ENCODE assay signal across 18 mouse cellular contexts in genomic region chr10:117203558-117203981, GRCm38 (mm10). TPM values are rescaled to one million over a fixed set of nuclear protein-coding genes. Genes with fewer than 3 reads are reported as not detected.
DNase-seq lines count a peak whose midpoint lies in the region; ATAC-seq lines count a peak whose summit lies in the region.
"Had no signal": no experiment of that assay in that cellular context is flagged by ENCODE, and none has a peak within 500 bp of the region (broad histone marks: within the 10 kb centered on the region; RNA-seq: fewer than 3 reads in every experiment).

No protein-coding gene starts in this region.

- no peaks in the 10 kb centered on the region for H3K4me1 ChIP-seq in hindbrain, embryonic 11.5 days (replicated peaks; ENCODE audit: control insufficient read depth, insufficient read depth, low read length)
- no peaks in the 10 kb centered on the region for H3K4me1 ChIP-seq in hindbrain, embryonic 16.5 days (ENCODE audit: control insufficient read depth, insufficient read depth, low read depth, low read length)
- peaks cover 13% of the 10 kb centered on the region; the same call in 1 of the 2 replicates for H3K4me1 ChIP-seq in intestine, embryonic 15.5 days (replicated peaks)
- H3K4me1 ChIP-seq in kidney, embryonic 14.5 days (ENCODE audit: control insufficient read depth, insufficient read depth, low read length) = no peaks in the 10 kb centered on the region; the same call in 1 of the 2 replicates

- H3K4me3 ChIP-seq in hindbrain, embryonic 11.5 days (ENCODE audit: low read depth, low read length) = no peak overlapping the region
- no peak overlapping the region for H3K4me3 ChIP-seq in hindbrain, embryonic 16.5 days (ENCODE audit: low read length)
- no peak overlapping the region for H3K4me3 ChIP-seq in intestine, embryonic 15.5 days (replicated peaks)
- H3K4me3 ChIP-seq in kidney, embryonic 14.5 days (ENCODE audit: low read length) = no peak overlapping the region
- H3K4me3 ChIP-seq: kidney, embryonic 15.5 days; liver, embryonic 13.5 days had no signal

- no peaks in the 10 kb centered on the region for H3K27me3 ChIP-seq in hindbrain, embryonic 11.5 days (ENCODE audit: control insufficient read depth, insufficient read depth, low read length)
- no peaks in the 10 kb centered on the region for H3K27me3 ChIP-seq in hindbrain, embryonic 16.5 days (replicated peaks; ENCODE audit: control insufficient read depth, insufficient read depth, low read length)
- no peaks in the 10 kb centered on the region for H3K27me3 ChIP-seq in intestine, embryonic 15.5 days (replicated peaks)
- no peaks in the 10 kb centered on the region for H3K27me3 ChIP-seq in kidney, embryonic 14.5 days (ENCODE audit: control insufficient read depth, insufficient read depth, low read length)
- H3K27me3 ChIP-seq: kidney, embryonic 15.5 days had no signal

- peak; percentile 6 for DNase-seq in hindbrain, embryonic 11.5 days (ENCODE audit: low spot score)
- DNase-seq in A20 (ENCODE audit: low read depth, low spot score) = peak; percentile 69
- DNase-seq in thymus, postnatal 4 days = no peak
- no peak for DNase-seq in layer of hippocampus, adult 11-12 months (ENCODE audit: low spot score)
- DNase-seq: adrenal gland, adult 8-10 months; cerebellum, adult 18-20 months; liver, embryonic 13.5 days; spleen, adult 18-20 months; thymus, adult 2 months had no signal

- WGBS in hindbrain, embryonic 11.5 days = 77% methylated on average over 2 of the region's 2 CpGs
- WGBS in hindbrain, embryonic 16.5 days = 80% methylated on average over 2 of the region's 2 CpGs
- 72% methylated on average over 2 of the region's 2 CpGs for WGBS in intestine, embryonic 15.5 days
- 71% methylated on average over 2 of the region's 2 CpGs for WGBS in kidney, embryonic 14.5 days

- H3K4me2 ChIP-seq in hindbrain, embryonic 11.5 days (replicated peaks; ENCODE audit: low read depth, low read length) = no peak overlapping the region
- H3K4me2 ChIP-seq in hindbrain, embryonic 16.5 days (ENCODE audit: low read length) = no peak overlapping the region
- H3K4me2 ChIP-seq in intestine, embryonic 15.5 days (replicated peaks) = peak overlapping the region; percentile 18; the same call in 1 of the 2 replicates
- no peak overlapping the region for H3K4me2 ChIP-seq in kidney, embryonic 14.5 days (replicated peaks; ENCODE audit: low read depth, low read length)
- H3K4me2 ChIP-seq: kidney, embryonic 15.5 days; liver, embryonic 13.5 days had no signal

- H3K27ac ChIP-seq in hindbrain, embryonic 11.5 days (ENCODE audit: low read depth, low read length) = no peak overlapping the region
- no peak overlapping the region for H3K27ac ChIP-seq in hindbrain, embryonic 16.5 days (ENCODE audit: low read depth, low read length)
- H3K27ac ChIP-seq in intestine, embryonic 15.5 days = peak overlapping the region; percentile 20; the same call in 1 of the 2 replicates
- H3K27ac ChIP-seq in kidney, embryonic 14.5 days (ENCODE audit: low read depth, low read length) = no peak overlapping the region
- H3K27ac ChIP-seq: kidney, embryonic 15.5 days; liver, embryonic 13.5 days had no signal

- no peak overlapping the region for H3K9ac ChIP-seq in hindbrain, embryonic 11.5 days (ENCODE audit: low read depth, low read length)
- no peak overlapping the region for H3K9ac ChIP-seq in hindbrain, embryonic 16.5 days (ENCODE audit: low read depth, low read length)
- no peak overlapping the region for H3K9ac ChIP-seq in intestine, embryonic 15.5 days
- H3K9ac ChIP-seq in kidney, embryonic 14.5 days (ENCODE audit: low read depth, low read length) = no peak overlapping the region
- H3K9ac ChIP-seq: kidney, embryonic 15.5 days; liver, embryonic 13.5 days had no signal

- H3K36me3 ChIP-seq in hindbrain, embryonic 11.5 days (ENCODE audit: control insufficient read depth, insufficient read depth, low read length) = no peaks in the 10 kb centered on the region
- no peaks in the 10 kb centered on the region for H3K36me3 ChIP-seq in hindbrain, embryonic 16.5 days (ENCODE audit: control insufficient read depth, insufficient read depth, low read length)
- no peaks in the 10 kb centered on the region for H3K36me3 ChIP-seq in intestine, embryonic 15.5 days
- H3K36me3 ChIP-seq in kidney, embryonic 14.5 days (ENCODE audit: control insufficient read depth, insufficient read depth, low read length) = no peaks in the 10 kb centered on the region
- H3K36me3 ChIP-seq: G1E; kidney, embryonic 15.5 days; liver, embryonic 13.5 days had no signal

- no peaks in the 10 kb centered on the region for H3K9me3 ChIP-seq in hindbrain, embryonic 11.5 days (ENCODE audit: control insufficient read depth, low read length)
- no peaks in the 10 kb centered on the region for H3K9me3 ChIP-seq in hindbrain, embryonic 16.5 days (ENCODE audit: control insufficient read depth, low read length)
- H3K9me3 ChIP-seq in intestine, embryonic 15.5 days = no peaks in the 10 kb centered on the region
- H3K9me3 ChIP-seq in kidney, embryonic 14.5 days (ENCODE audit: control insufficient read depth, low read length) = no peaks in the 10 kb centered on the region
- H3K9me3 ChIP-seq: G1E; kidney, embryonic 15.5 days; liver, embryonic 13.5 days had no signal

- ATAC-seq in hindbrain, embryonic 11.5 days (ENCODE audit: low FRiP score) = no peak
- ATAC-seq in hindbrain, embryonic 16.5 days = no peak
- peak; percentile 56; the same call in 1 of the 2 replicates for ATAC-seq in common myeloid progenitor, adult 5-6 weeks (replicated peaks; ENCODE audit: low read depth, poor library complexity, severe bottlenecking)
- peak; percentile 23 for ATAC-seq in intestine, embryonic 15.5 days
- no peak for ATAC-seq in kidney, embryonic 14.5 days (ENCODE audit: low FRiP score, low TSS enrichment)
- ATAC-seq: forebrain, embryonic 14.5 days had no signal

RNA-seq across cellular contexts. Expression of gene Yeats4, which starts 20.7 kb away (rescaled TPM):
- polyA plus RNA-seq in hindbrain, embryonic 11.5 days (2014; fragmentation: Nextera tagmentation; extraction: Ambion mirVana) = 141 and 146 TPM in 2 replicates
- polyA plus RNA-seq in hindbrain, embryonic 16.5 days (2015; fragmentation: Nextera tagmentation; extraction: Ambion mirVana) = 82.9 and 83.3 TPM in 2 replicates
- total RNA-seq in common myeloid progenitor, adult 5-6 weeks (2017) = 174 and 192 TPM in 2 replicates
- polyA plus RNA-seq in intestine, embryonic 15.5 days (2015; fragmentation: Nextera tagmentation; extraction: Ambion mirVana) = 62.5 and 64.9 TPM in 2 replicates
- polyA plus RNA-seq in kidney, embryonic 14.5 days (2014; fragmentation: Nextera tagmentation; extraction: Ambion mirVana) = 82.1 and 93.5 TPM in 2 replicates

RNA-seq across cellular contexts. Expression of gene 9530003J23Rik, which starts 34.9 kb away (rescaled TPM):
- polyA plus RNA-seq in hindbrain, embryonic 11.5 days (2014; fragmentation: Nextera tagmentation; extraction: Ambion mirVana) = not detected in 2 replicates
- polyA plus RNA-seq in hindbrain, embryonic 16.5 days (2015; fragmentation: Nextera tagmentation; extraction: Ambion mirVana) = not detected in 2 replicates
- total RNA-seq in common myeloid progenitor, adult 5-6 weeks (2017) = not detected in 2 replicates
- polyA plus RNA-seq in intestine, embryonic 15.5 days (2015; fragmentation: Nextera tagmentation; extraction: Ambion mirVana) = not detected in 2 replicates
- polyA plus RNA-seq in kidney, embryonic 14.5 days (2014; fragmentation: Nextera tagmentation; extraction: Ambion mirVana) = not detected in 2 replicates
- total RNA-seq: adrenal gland, adult 8-10 months; heart, postnatal 10 days; monocyte, adult 5-6 weeks had no signal
- polyA plus RNA-seq: forebrain, embryonic 14.5 days; G1E; kidney, embryonic 15.5 days; liver, embryonic 13.5 days; thymus, adult 2 months had no signal

RNA-seq across cellular contexts. Expression of gene Frs2, which starts 55.2 kb away (rescaled TPM):
- polyA plus RNA-seq in hindbrain, embryonic 11.5 days (2014; fragmentation: Nextera tagmentation; extraction: Ambion mirVana) = 28.8 and 31.1 TPM in 2 replicates
- 16.5 and 22.1 TPM in 2 replicates for polyA plus RNA-seq in hindbrain, embryonic 16.5 days (2015; fragmentation: Nextera tagmentation; extraction: Ambion mirVana)
- total RNA-seq in common myeloid progenitor, adult 5-6 weeks (2017) = 17.5 and 24.8 TPM in 2 replicates
- 14.2 and 16.8 TPM in 2 replicates for polyA plus RNA-seq in intestine, embryonic 15.5 days (2015; fragmentation: Nextera tagmentation; extraction: Ambion mirVana)
- 25.4 and 28.0 TPM in 2 replicates for polyA plus RNA-seq in kidney, embryonic 14.5 days (2014; fragmentation: Nextera tagmentation; extraction: Ambion mirVana)

Comparison
In these comparisons a context has a peak if more than half of its experiments do, and no peak if none do; other contexts are left out.
1. ATAC-seq: peak in common myeloid progenitor, adult 5-6 weeks (single experiment) and intestine, embryonic 15.5 days (single experiment); none in hindbrain, embryonic 11.5 days (single experiment), hindbrain, embryonic 16.5 days (single experiment) and kidney, embryonic 14.5 days (single experiment).
2. DNase-seq: peak in hindbrain, embryonic 11.5 days (single experiment) and A20 (single experiment); none in thymus, postnatal 4 days (single experiment) and layer of hippocampus, adult 11-12 months (single experiment).